In the genomic region with DNA sequence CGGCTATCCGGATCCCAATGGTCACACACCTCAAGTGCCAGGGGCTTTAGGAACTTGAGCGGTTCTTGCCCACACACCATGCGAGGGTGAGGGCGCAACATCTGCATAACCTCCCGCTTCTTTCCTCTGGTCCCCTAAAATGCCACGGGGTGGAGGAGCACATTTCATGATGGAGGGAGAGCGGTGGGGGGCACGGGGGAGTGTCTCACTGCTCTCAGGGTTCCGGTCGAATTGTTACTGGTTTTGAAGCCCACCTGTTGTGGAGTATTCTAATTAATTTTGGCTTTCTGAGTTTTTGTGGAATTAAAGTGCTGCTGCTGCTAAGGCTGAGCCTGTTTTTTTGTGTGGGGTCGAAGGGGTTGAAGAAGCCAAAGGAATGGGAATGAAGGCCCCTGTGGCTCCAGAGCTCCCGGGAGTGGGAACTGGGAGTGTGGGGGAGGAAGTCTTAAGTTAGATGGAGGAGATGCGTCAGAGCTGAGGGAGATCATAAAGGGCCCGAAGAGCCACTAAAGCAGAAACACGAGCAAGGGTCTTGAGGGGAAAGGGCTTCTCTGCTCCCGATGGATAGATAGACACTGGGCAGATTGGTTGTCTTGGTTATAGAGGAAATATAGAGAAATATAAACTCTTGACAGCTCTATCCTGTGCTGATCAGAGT, we compare ENCODE assay signal across 8 mouse cellular contexts. TPM values are rescaled to one million over a fixed set of nuclear protein-coding genes. Genes with fewer than 3 reads are reported as not detected.
DNase-seq lines count a peak whose midpoint lies in the region; ATAC-seq and TF ChIP-seq lines count a peak whose summit lies in the region.

No protein-coding gene starts in this region.

- H3K4me3 ChIP-seq in CH12.LX (replicated peaks in 1 of 3; ENCODE audit: low read depth in 2 of 3, low read length in 2 of 3, poor library complexity in 1 of 3): peak overlapping the region in 2 of 3 experiments; percentile 77 to 87
- H3K4me3 ChIP-seq in forebrain, embryonic 11.5 days (ENCODE audit: low read depth, low read length): peak overlapping the region; percentile 69
- H3K4me3 ChIP-seq in limb, embryonic 15.5 days: peak overlapping the region; percentile 96
- peak overlapping the region; percentile 92 for H3K4me3 ChIP-seq in stomach, embryonic 15.5 days (replicated peaks)

- no peak for TF ChIP-seq CTCF in CH12.LX (conservative IDR thresholded peaks at IDR 0.05 in 1 of 2, IDR thresholded peaks at IDR 0.05 in 1 of 2; ENCODE audit: low read depth in 2 of 2, low read length in 2 of 2)

- peaks cover 3% of the 10 kb centered on the region for H3K27me3 ChIP-seq in CH12.LX (replicated peaks)
- H3K27me3 ChIP-seq in forebrain, embryonic 11.5 days (ENCODE audit: control insufficient read depth, insufficient read depth, low read length): no peaks in the 10 kb centered on the region
- no peaks in the 10 kb centered on the region for H3K27me3 ChIP-seq in limb, embryonic 15.5 days
- no peaks in the 10 kb centered on the region for H3K27me3 ChIP-seq in stomach, embryonic 15.5 days (replicated peaks)

- DNase-seq in embryo, embryonic 10.5 days (ENCODE audit: low spot score): peak; percentile 36
- DNase-seq in embryo, embryonic 9.5 days (ENCODE audit: extremely low spot score): no peak
- no peak for DNase-seq in CH12.LX (ENCODE audit: extremely low read depth)
- DNase-seq in forebrain, embryonic 11.5 days (ENCODE audit: low spot score): peak; percentile 51
- no peak for DNase-seq in adrenal gland, postnatal 4 days (ENCODE audit: low spot score in 2 of 2)
- no peak for DNase-seq in layer of hippocampus, postnatal 10 days (ENCODE audit: low spot score in 2 of 2)

- no peaks in the 10 kb centered on the region for H3K9me3 ChIP-seq in CH12.LX (replicated peaks; ENCODE audit: low read length)
- H3K9me3 ChIP-seq in forebrain, embryonic 11.5 days (ENCODE audit: control insufficient read depth, low read length): no peaks in the 10 kb centered on the region
- no peaks in the 10 kb centered on the region for H3K9me3 ChIP-seq in limb, embryonic 15.5 days
- H3K9me3 ChIP-seq in stomach, embryonic 15.5 days: no peaks in the 10 kb centered on the region

- ATAC-seq in forebrain, embryonic 11.5 days (replicated peaks; ENCODE audit: low FRiP score): no peak
- no peak for ATAC-seq in limb, embryonic 15.5 days (ENCODE audit: insufficient number of reproducible peaks, low FRiP score, low TSS enrichment, low read depth)
- no peak for ATAC-seq in stomach, embryonic 15.5 days (ENCODE audit: insufficient read depth, low FRiP score, low read depth)

- 7% methylated on average over 17 of the region's 17 CpGs for WGBS in forebrain, embryonic 11.5 days
- WGBS in limb, embryonic 15.5 days: 13% methylated on average over 17 of the region's 17 CpGs
- 15% methylated on average over 17 of the region's 17 CpGs for WGBS in stomach, embryonic 15.5 days

- peak overlapping the region; percentile 92 for H3K9ac ChIP-seq in CH12.LX (ENCODE audit: insufficient read depth, low read depth)
- peak overlapping the region; percentile 12; the same call in 1 of the 2 replicates for H3K9ac ChIP-seq in forebrain, embryonic 11.5 days (ENCODE audit: low read length)
- peak overlapping the region; percentile 86; the same call in 1 of the 2 replicates for H3K9ac ChIP-seq in limb, embryonic 15.5 days
- 0 out of 2 replicates have a peak overlapping the region, but pooled peaks have one; percentile 83 for H3K9ac ChIP-seq in stomach, embryonic 15.5 days

- peaks cover 0 to 3% of the 10 kb centered on the region in 2 experiments for H3K36me3 ChIP-seq in CH12.LX (replicated peaks in 1 of 2; ENCODE audit: control insufficient read depth in 1 of 2, insufficient read depth in 1 of 2, low read length in 1 of 2)
- no peaks in the 10 kb centered on the region for H3K36me3 ChIP-seq in forebrain, embryonic 11.5 days (ENCODE audit: control insufficient read depth, insufficient read depth, low read length)
- H3K36me3 ChIP-seq in limb, embryonic 15.5 days: no peaks in the 10 kb centered on the region
- no peaks in the 10 kb centered on the region for H3K36me3 ChIP-seq in stomach, embryonic 15.5 days

- TF ChIP-seq EP300 in CH12.LX (IDR thresholded peaks at IDR 0.05; ENCODE audit: low read length): no peak

- dilution Hi-C loops in CH12.LX (cut with MboI; ENCODE audit: extremely low pct_ligation_motif_present, extremely low pct_unique_long_range_greater_than_20kb, low sequenced_read_pairs): no loop called here

- H3K4me1 ChIP-seq in CH12.LX (ENCODE audit: control insufficient read depth in 1 of 2, insufficient read depth in 2 of 2): peaks cover 4 to 35% of the 10 kb centered on the region in 2 experiments
- H3K4me1 ChIP-seq in forebrain, embryonic 11.5 days (replicated peaks; ENCODE audit: control insufficient read depth, insufficient read depth, low read length): peaks cover 21% of the 10 kb centered on the region
- peaks cover 44% of the 10 kb centered on the region for H3K4me1 ChIP-seq in limb, embryonic 15.5 days
- peaks cover 19% of the 10 kb centered on the region for H3K4me1 ChIP-seq in stomach, embryonic 15.5 days

- H3K27ac ChIP-seq in CH12.LX (ENCODE audit: insufficient read depth, low read depth): no peak overlapping the region
- no peak overlapping the region for H3K27ac ChIP-seq in forebrain, embryonic 11.5 days (ENCODE audit: low read depth, low read length)
- H3K27ac ChIP-seq in limb, embryonic 15.5 days: no peak overlapping the region
- no peak overlapping the region for H3K27ac ChIP-seq in stomach, embryonic 15.5 days

- peak overlapping the region; percentile 64 for H3K4me2 ChIP-seq in CH12.LX (ENCODE audit: insufficient read depth, low read depth, poor library complexity, severe bottlenecking)
- H3K4me2 ChIP-seq in forebrain, embryonic 11.5 days (ENCODE audit: low read depth, low read length, severe bottlenecking): peak overlapping the region; percentile 98
- H3K4me2 ChIP-seq in limb, embryonic 15.5 days: peak overlapping the region; percentile 93
- H3K4me2 ChIP-seq in stomach, embryonic 15.5 days: peak overlapping the region; percentile 82

- no peaks in the 10 kb centered on the region; the same call in none of the 2 replicates for H3K79me2 ChIP-seq in CH12.LX (replicated peaks; ENCODE audit: control insufficient read depth, extremely low read depth, insufficient read depth, poor library complexity, severe bottlenecking)

- in situ Hi-C loops in CH12.LX (cut with MboI; ENCODE audit: low pct_ligation_motif_present, low pct_unique_long_range_greater_than_20kb, low sequenced_read_pairs): loop anchor here (5.0 kb wide), 1 partner anchor 56 kb away; no protein-coding TSS in a partner anchor

- no peak for TF ChIP-seq RAD21 in CH12.LX (IDR thresholded peaks at IDR 0.05; ENCODE audit: low read depth, low read length)

- no peak for TF ChIP-seq POLR2A in CH12.LX (IDR thresholded peaks at IDR 0.05; ENCODE audit: low read depth, low read length)

RNA-seq across cellular contexts. Expression of gene Borcs6, which starts 1.9 kb away (rescaled TPM):
- total RNA-seq in CH12.LX (2012; rRNA removed) (9.7 and 11.1 TPM in 2 replicates), CH12.LX (2014; rRNA removed) (5.1 and 7.3 TPM in 2 replicates)
- 5.4 and 6.2 TPM in 2 replicates for polyA plus RNA-seq in CH12.LX (2012; ENCODE audit: insufficient read length, low read depth)
- 7.9 and 9.2 TPM in 2 replicates for polyA plus RNA-seq in forebrain, embryonic 11.5 days (2014; fragmentation: Nextera tagmentation; extraction: Ambion mirVana)
- 12.9 and 13.7 TPM in 2 replicates for polyA plus RNA-seq in limb, embryonic 15.5 days (2015; fragmentation: Nextera tagmentation; extraction: Ambion mirVana)
- polyA plus RNA-seq in stomach, embryonic 15.5 days (2015; fragmentation: Nextera tagmentation; extraction: Ambion mirVana): 10.3 and 10.7 TPM in 2 replicates
- total RNA-seq in adrenal gland, postnatal 4 days (2021): 10 to 100 TPM; 24.3 to 26.0 TPM
- 10 to 100 TPM; 24.2 to 24.9 TPM for total RNA-seq in layer of hippocampus, postnatal 10 days (2021)

RNA-seq across cellular contexts. Expression of gene Tmem107, which starts 9.2 kb away (rescaled TPM):
- 24.4 and 30.1 TPM in 2 replicates for total RNA-seq in CH12.LX (2012; rRNA removed)
- 20.3 and 31.3 TPM in 2 replicates for total RNA-seq in CH12.LX (2014; rRNA removed)
- polyA plus RNA-seq in CH12.LX (2012; ENCODE audit: insufficient read length, low read depth): 13.4 and 22.6 TPM in 2 replicates
- polyA plus RNA-seq in forebrain, embryonic 11.5 days (2014; fragmentation: Nextera tagmentation; extraction: Ambion mirVana): 60.3 and 60.6 TPM in 2 replicates
- polyA plus RNA-seq in limb, embryonic 15.5 days (2015; fragmentation: Nextera tagmentation; extraction: Ambion mirVana): 64.8 and 65.5 TPM in 2 replicates
- polyA plus RNA-seq in stomach, embryonic 15.5 days (2015; fragmentation: Nextera tagmentation; extraction: Ambion mirVana): 49.6 and 55.0 TPM in 2 replicates
- 10 to 100 TPM; 20.6 TPM for total RNA-seq in adrenal gland, postnatal 4 days (2021)
- total RNA-seq in layer of hippocampus, postnatal 10 days (2021): 10 to 100 TPM; 10.4 to 14.0 TPM

RNA-seq across cellular contexts. Expression of gene Aurkb, which starts 15.9 kb away (rescaled TPM):
- 170 and 177 TPM in 2 replicates for total RNA-seq in CH12.LX (2012; rRNA removed)
- 181 and 190 TPM in 2 replicates for total RNA-seq in CH12.LX (2014; rRNA removed)
- polyA plus RNA-seq in CH12.LX (2012; ENCODE audit: insufficient read length, low read depth): 178 and 200 TPM in 2 replicates
- polyA plus RNA-seq in forebrain, embryonic 11.5 days (2014; fragmentation: Nextera tagmentation; extraction: Ambion mirVana): 199 and 209 TPM in 2 replicates
- 111 and 121 TPM in 2 replicates for polyA plus RNA-seq in limb, embryonic 15.5 days (2015; fragmentation: Nextera tagmentation; extraction: Ambion mirVana)
- polyA plus RNA-seq in stomach, embryonic 15.5 days (2015; fragmentation: Nextera tagmentation; extraction: Ambion mirVana): 134 and 146 TPM in 2 replicates
- total RNA-seq in adrenal gland, postnatal 4 days (2021): 10 to 100 TPM; 41.5 to 41.7 TPM
- total RNA-seq in layer of hippocampus, postnatal 10 days (2021): 1 to 10 TPM; 5.3 to 6.0 TPM

RNA-seq across cellular contexts. Expression of gene Vamp2, which starts 26.9 kb away (rescaled TPM):
- total RNA-seq in CH12.LX (2012; rRNA removed): 8.0 and 8.2 TPM in 2 replicates
- total RNA-seq in CH12.LX (2014; rRNA removed): 1.3 and 1.4 TPM in 2 replicates
- 26.0 and 26.7 TPM in 2 replicates for polyA plus RNA-seq in CH12.LX (2012; ENCODE audit: insufficient read length, low read depth)
- polyA plus RNA-seq in forebrain, embryonic 11.5 days (2014; fragmentation: Nextera tagmentation; extraction: Ambion mirVana): 95.9 and 98.4 TPM in 2 replicates
- polyA plus RNA-seq in limb, embryonic 15.5 days (2015; fragmentation: Nextera tagmentation; extraction: Ambion mirVana): 95.0 and 103 TPM in 2 replicates
- 68.5 and 84.6 TPM in 2 replicates for polyA plus RNA-seq in stomach, embryonic 15.5 days (2015; fragmentation: Nextera tagmentation; extraction: Ambion mirVana)
- total RNA-seq in adrenal gland, postnatal 4 days (2021): 100 to 1,000 TPM; 208 to 226 TPM
- 1,000 to 10,000 TPM in 1 of 2 experiments, 100 to 1,000 TPM in 1; 909 to 1,029 TPM for total RNA-seq in layer of hippocampus, postnatal 10 days (2021)

RNA-seq across cellular contexts. Expression of gene Per1, which starts 33.6 kb away (rescaled TPM):
- 11.5 and 11.8 TPM in 2 replicates for total RNA-seq in CH12.LX (2012; rRNA removed)
- total RNA-seq in CH12.LX (2014; rRNA removed): 2.8 and 3.2 TPM in 2 replicates
- polyA plus RNA-seq in CH12.LX (2012; ENCODE audit: insufficient read length, low read depth): 37.9 and 38.3 TPM in 2 replicates
- 8.2 and 10.0 TPM in 2 replicates for polyA plus RNA-seq in forebrain, embryonic 11.5 days (2014; fragmentation: Nextera tagmentation; extraction: Ambion mirVana)
- polyA plus RNA-seq in limb, embryonic 15.5 days (2015; fragmentation: Nextera tagmentation; extraction: Ambion mirVana): 24.3 and 28.9 TPM in 2 replicates
- 15.4 and 20.3 TPM in 2 replicates for polyA plus RNA-seq in stomach, embryonic 15.5 days (2015; fragmentation: Nextera tagmentation; extraction: Ambion mirVana)
- total RNA-seq in adrenal gland, postnatal 4 days (2021): 100 to 1,000 TPM in 1 of 2 experiments, 10 to 100 TPM in 1; 99.4 to 130 TPM
- total RNA-seq in layer of hippocampus, postnatal 10 days (2021): 10 to 100 TPM; 54.4 to 67.2 TPM

Comparison
In these comparisons a context has a peak if more than half of its experiments do, and no peak if none do; other contexts are left out.
1. DNase-seq: peak in embryo, embryonic 10.5 days (single experiment) and forebrain, embryonic 11.5 days (single experiment); none in embryo, embryonic 9.5 days (single experiment), CH12.LX (single experiment), adrenal gland, postnatal 4 days (0 of 2) and layer of hippocampus, postnatal 10 days (0 of 2).
2. H3K9ac ChIP-seq: peak in every context shown above with its lines; median percentile 92 in CH12.LX; 86 in limb, embryonic 15.5 days; 83 in stomach, embryonic 15.5 days; 12 in forebrain, embryonic 11.5 days.
3. Peak in every context shown above with its lines, with median percentiles within 50 percentile points of each other: H3K4me2 ChIP-seq and H3K4me3 ChIP-seq.